Mouse (Mus musculus) thymus, postnatal 10 days (tissue): ENCODE measurements around the gene Gm20388.
A peak's percentile ranks its signal among the peaks of the same experiment; 100 is the strongest.

ENCODE experiments used
- DNase-seq, 2 experiments: peaks; one replicate each; pipeline ENCODE4 v3.0.0; 2021; ENCODE audit warnings: low spot score in 2 of 2

The Gm20388 gene

GRCm38 (mm10) chr8:120227891-120228591 lies 317.4 kb downstream of the Gm20388 start, which contains the start of gene Gse1:
Gse1 (plus strand) TSS chr8:120228456.
- DNase-seq, result no peak

- peak in 1 of 2 experiments; percentile 19 for DNase-seq
Observed at GRCm38 (mm10) chr8:120228781-120229573, 318.3 kb downstream of the Gm20388 start.

DNA sequence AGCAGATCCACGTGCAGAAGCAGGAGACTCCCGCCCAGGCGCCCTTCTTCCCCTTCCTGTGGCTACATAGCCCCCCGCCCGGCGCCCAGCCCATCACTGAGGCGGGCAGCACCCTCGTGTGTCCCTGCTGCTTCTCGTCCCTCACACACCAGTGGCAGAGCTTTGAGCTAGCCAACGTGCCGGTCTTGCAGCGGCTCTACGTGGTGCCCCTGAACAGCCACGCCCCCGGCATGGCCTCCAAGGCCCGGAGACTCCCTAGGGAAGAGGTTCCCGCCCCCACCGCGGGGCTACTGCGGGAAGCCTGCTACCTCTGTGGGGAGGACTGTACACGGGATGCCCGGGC lies 318.9 kb downstream of the Gm20388 start:
- DNase-seq, result no peak

- no peak for DNase-seq
Observed at GRCm38 (mm10) chr8:120230081-120230480, 319.4 kb downstream of the Gm20388 start.

DNA sequence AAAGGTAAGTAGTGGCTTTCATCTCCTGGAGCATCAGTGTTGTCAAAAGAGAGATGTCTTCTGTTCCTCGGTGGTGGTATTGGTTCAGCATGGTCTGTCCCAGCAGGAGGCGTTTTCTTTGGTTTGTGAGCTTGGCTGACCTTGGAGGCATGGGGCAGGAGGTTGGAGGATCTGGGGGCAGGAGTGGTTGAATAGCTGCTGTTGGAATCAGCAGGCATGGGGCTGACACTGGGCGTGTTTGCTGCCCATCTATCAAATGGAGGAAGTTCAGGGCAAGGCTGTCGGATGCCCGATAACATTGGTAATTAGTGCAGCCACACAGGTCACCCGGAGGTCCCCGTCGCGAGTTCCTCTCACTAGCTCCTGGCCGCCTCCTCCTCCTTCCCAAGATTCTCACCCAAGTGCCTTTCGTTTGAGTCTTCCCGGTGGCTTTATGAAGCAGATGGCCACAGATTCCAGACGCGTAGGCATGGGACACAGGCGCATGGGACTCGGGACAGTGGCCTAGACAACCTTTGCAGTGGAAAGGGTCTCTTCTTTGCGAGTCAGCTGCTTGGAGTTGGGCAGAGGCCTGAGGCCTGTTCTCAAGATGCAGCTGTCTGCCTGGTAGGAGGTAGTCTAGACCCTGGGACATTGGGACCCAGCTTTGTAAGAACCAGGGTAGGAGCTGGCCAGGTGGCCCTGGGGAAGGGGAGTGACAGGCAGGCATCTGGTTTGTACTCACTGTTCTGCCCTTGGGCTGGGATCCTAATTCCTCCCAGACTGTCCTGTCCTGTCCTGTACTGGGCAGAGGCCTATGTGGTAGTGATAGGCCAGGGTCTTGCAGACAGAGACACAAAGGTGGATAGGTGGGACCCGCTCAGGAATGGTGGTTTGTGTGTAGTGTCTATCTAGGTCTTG lies 320.3 kb downstream of the Gm20388 start:
- DNase-seq, result no peak

DNA sequence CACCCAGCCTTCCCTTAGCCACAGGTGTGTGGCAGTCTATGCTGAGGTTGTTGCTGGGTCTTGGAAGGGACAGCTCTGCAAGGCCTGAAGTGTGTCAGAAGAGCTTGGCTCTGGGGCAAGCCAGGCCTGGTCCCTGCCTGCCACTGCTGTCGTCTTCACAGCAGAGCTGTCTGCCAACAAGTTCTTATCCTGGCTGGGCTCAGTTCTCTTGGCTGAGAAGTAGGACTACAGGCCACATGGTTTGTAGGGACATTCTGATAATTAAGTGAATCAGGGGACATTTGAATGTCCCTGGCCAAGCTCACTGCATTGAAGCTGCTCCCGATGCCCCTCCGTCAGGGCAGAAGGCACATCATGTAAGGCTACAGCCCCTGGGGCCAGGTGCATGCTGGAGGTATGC lies 321.2 kb downstream of the Gm20388 start:
- no peak for DNase-seq

- no peak for DNase-seq
Observed at GRCm38 (mm10) chr8:120232398-120232797, 321.8 kb downstream of the Gm20388 start.

GRCm38 (mm10) chr8:120232913-120233312 lies 322.3 kb downstream of the Gm20388 start:
- DNase-seq, result no peak

DNA sequence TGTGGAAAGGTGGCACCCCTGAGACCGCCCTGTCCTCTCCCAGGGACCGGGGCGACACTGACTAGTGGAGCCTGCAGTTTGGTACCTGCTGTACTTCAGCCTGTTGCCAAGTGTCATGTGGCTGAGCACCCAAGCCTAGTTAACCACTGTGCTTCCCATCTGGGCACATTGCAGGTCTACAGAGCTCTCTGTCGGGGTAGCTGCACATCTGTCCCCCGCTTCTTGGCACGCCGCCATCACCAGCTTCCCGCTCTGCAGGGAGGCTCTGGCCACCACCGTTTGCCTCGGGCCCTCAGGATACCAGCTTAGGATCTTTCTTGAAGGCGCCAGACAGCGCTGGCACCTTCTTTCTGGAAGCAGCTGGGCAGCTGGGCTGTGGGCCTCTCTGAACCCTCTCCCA lies 323.8 kb downstream of the Gm20388 start:
- DNase-seq, result no peak

DNA sequence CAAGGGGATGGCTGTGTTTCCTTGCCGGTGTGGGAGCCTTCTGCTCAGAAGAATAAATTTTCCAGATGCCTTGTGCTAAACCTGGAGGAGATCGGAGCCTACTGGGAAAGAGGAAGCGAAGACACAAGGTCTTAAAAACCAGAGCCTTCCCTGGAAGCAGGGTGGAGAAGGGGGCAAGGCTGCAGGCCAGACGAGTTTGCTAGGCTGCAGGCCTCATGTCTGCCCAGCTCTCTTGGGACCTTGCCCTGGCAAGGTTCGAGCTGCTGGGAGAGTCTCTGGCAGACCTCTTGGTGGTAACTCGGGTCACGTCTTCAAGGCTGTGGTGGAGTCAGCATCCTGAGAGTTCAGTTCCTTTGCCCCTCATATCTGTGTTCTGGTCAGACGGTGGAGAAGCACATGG lies 324.2 kb downstream of the Gm20388 start:
- no peak for DNase-seq

DNA sequence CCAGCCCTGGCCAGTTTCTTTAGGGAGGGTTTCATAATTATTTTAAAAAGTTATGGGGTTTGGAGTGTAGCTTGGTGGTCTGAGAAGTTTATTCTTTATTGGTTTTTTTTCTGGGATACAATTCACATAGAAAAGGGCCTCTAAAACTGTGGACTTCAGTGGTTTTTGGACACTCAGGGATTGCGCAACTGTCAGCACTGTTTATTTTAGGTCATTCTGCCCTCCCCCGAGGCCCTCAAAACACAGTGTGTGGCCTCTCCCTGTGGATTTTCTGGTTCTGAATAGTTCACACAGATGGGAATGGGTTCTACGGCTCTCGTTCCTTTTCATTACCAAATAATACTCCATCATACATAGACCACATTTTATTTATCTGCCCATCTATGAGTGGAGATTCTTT lies 332.6 kb downstream of the Gm20388 start:
- DNase-seq, result no peak

- DNase-seq, result no peak
Observed at GRCm38 (mm10) chr8:120243916-120244451, 333.3 kb downstream of the Gm20388 start.

DNA sequence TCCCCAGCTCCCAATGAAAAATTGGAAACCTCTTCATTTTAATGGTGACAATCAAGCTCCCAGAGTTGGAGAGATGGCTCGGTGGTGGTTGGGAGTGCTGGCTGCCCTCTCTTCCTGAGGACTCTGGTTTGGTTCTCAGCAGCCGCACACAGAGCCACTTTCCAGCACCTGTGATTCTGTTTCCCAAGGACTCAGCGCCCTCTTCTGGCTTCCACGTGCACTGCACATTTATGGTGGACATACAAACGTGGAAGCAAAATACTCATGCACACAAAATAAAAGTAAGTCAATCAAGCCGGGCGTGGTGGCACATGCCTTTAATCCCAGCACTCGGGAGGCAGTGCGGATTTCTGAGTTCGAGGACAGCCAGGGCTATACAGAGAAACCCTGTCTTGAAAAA lies 333.9 kb downstream of the Gm20388 start:
- DNase-seq, result no peak

- no peak for DNase-seq
Observed at GRCm38 (mm10) chr8:120247618-120248017, 337.0 kb downstream of the Gm20388 start.

- no peak for DNase-seq
Observed at GRCm38 (mm10) chr8:120248031-120248430, 337.4 kb downstream of the Gm20388 start.

DNA sequence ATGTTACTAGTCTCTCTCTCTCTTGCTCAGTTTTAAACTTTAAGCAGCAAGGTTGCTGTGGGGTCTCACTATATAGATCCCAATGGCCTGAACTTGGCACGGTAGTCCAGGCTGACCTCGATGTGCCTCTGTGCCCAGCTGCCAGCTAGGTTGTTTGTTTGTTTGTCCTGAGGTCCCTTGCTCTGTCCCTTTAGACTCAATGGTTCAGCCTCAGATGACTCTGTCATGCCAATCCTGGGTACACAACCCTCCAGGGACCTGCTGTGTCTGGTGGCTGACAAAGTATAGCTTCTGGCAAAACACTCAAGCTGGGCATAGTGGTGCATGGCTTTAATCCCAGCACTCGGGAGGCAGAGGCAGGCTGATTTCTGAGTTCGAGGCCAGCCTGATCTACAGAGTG lies 337.8 kb downstream of the Gm20388 start:
- DNase-seq, result no peak

DNA sequence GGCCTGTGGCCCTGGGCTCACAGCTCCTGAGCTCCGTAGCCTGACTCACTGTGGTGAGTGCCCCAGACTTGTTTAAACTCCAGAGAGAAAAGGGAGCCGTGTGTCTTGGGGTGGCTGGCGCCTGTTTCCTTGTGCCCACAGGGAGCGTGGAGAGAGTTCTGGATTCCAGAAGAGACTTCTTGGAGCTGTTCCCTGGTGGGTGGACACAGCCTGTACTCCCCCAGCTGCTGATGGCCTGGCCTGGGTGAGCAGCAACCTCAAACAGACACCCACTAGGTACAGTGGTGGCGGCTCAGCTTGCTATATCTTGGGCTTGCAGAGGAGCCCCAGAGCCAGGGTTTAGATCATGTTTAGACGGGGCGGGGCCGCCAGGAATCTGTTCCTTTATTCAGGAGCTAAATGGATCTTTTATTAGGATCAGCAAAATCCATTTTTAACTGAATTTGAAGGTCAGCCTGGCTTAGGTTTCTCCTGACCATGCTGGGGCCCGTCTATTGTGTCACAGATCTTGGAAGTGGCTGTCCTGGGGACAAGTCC lies 339.2 kb downstream of the Gm20388 start:
- DNase-seq, result no peak

DNA sequence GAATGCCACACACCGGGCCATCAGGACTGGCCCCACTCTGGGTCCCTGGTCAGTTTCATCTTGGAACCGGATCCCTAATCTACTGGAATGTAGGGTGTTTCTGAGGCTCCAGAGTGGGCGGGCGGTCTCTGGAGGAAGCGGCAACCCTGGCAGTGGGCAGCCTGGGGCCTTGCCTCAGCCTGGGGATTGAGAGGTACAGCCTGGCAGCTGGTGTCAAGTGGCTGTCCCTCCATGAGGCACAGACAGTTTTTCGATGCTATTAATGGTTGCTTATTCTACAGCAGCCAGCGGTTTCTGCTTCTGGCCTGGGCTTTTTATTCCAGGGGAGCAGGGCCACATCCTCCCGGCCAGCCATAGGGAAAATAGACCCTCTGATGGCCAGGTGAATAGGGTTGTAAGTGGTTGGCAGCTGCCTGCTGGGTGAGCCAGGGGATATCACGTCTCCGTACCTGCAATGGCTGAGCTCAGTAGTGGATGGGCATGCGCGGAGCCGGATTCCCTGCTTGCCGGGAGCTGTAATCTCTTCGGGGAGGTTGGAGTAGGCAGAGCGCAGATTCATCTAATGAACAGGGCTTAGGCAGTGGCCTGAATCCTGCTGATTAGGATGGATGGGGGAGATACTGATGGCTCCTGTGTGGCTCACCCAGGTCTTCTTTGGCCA lies 340.2 kb downstream of the Gm20388 start:
- DNase-seq, result no peak

DNA sequence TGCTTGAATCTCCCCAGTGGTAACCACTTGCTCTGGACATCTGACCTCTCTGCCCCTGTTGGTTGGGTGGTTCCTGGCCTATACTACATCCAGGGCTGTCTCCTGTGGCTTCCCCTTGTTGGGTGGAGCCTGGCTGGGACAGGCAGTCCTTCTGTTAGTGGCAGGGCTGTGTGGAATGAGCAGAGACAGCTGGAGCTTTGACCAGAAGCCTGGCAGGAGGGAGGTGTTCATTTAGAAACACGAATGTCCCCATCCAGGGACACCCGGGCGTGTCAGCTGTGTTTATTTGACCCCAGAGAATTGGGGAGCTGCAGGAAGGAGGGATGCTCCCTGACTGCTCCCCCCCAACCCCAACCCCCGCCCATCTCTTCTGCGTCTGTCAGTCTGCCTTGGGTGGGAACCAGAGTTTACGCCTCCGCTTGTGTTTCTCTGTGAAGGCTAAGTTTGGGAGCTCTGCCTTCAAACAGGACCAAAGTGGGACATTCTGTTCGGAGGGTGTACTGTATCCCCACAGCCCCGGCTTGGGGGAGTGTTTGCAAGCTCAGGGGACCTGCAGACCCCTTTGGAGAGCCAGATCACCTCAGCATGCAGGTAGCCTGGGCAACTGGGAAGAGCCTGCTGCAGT lies 340.9 kb downstream of the Gm20388 start:
- no peak for DNase-seq

DNA sequence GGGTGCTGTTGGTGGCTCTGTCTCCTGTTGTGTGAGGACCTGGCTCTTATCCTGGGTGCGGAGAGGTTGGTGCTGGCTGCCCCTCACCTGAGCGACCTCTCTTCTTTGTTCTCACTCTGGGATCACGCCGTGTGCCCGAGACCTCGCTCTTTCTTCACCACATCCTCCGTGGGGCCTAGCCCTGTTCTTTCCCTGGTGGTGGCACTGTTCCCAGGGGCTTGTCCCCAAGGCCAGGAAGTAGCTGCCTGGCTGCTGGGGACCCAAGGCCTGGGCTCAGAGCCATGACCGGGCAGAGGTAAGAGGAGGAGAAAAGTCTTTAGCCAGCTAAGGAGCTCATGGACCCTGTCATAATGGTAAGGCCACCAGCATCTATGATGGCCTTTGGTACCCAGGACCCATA lies 343.0 kb downstream of the Gm20388 start:
- no peak for DNase-seq
